Mouse (Mus musculus) hindbrain, embryonic 14.5 days (tissue): Measurements from ENCODE around the gene Edar. TPM values are rescaled to one million over a fixed set of nuclear protein-coding genes. Genes with fewer than 3 reads are reported as not detected.
A peak's percentile ranks its signal among the peaks of the same experiment; 100 is the strongest.

Experiments used
- ATAC-seq: fragments of 200-750 bp; cut with Nextera tagmentation; 2 replicates; pipeline ENCODE4 v1.8.0; 2017; ENCODE audit warnings: moderate number of reproducible peaks, mild to moderate bottlenecking, moderate TSS enrichment, moderate library complexity; ENCODE audit not compliant: low FRiP score
- DNase-seq: peaks from one replicate; pipeline ENCODE4 v3.0.0-alpha.2; 2015; ENCODE audit warnings: low spot score
- H3K27ac ChIP-seq: fragments of 300-500 bp; sonication (generic); 2 replicates; pipeline ENCODE4 v1.5.1; 2014; ENCODE audit warnings: mild to moderate bottlenecking, moderate library complexity
- H3K27me3 ChIP-seq: fragments of 300-500 bp; sonication (generic); 2 replicates; pipeline ENCODE4 v1.6.1; 2014; ENCODE audit warnings: mild to moderate bottlenecking, low read length, mixed read lengths; ENCODE audit not compliant: control insufficient read depth, insufficient read depth
- H3K36me3 ChIP-seq: fragments of 300-500 bp; sonication (generic); replicated peaks from 2 replicates; pipeline ENCODE4 v1.6.1; 2014; ENCODE audit not compliant: control insufficient read depth, insufficient read depth
- H3K4me1 ChIP-seq: fragments of 300-500 bp; sonication (generic); replicated peaks from 2 replicates; pipeline ENCODE4 v1.6.1; 2014; ENCODE audit warnings: antibody characterized with exemption, low read length, mixed read lengths; ENCODE audit not compliant: control insufficient read depth, insufficient read depth
- H3K4me2 ChIP-seq: fragments of 300-500 bp; sonication (generic); replicated peaks from 2 replicates; pipeline ENCODE4 v1.6.1; 2014; ENCODE audit warnings: mild to moderate bottlenecking, moderate library complexity
- H3K4me3 ChIP-seq: fragments of 300-500 bp; sonication (generic); replicated peaks from 2 replicates; pipeline ENCODE4 v1.5.1; 2014; ENCODE audit warnings: mild to moderate bottlenecking, low read length
- H3K9ac ChIP-seq: fragments of 300-500 bp; sonication (generic); 2 replicates; pipeline ENCODE4 v1.6.1; 2014
- H3K9me3 ChIP-seq: fragments of 300-500 bp; sonication (generic); 2 replicates; pipeline ENCODE4 v1.6.1; 2016; ENCODE audit warnings: low read length; ENCODE audit not compliant: control insufficient read depth
- WGBS: fragments of 180-500 bp; shearing (Covaris S2); extraction: QIAGEN DNeasy Blood & Tissue Kit; methylation state at CpG from one replicate; pipeline ENCODE4 v1.1.7; 2014; 5-methylcytosine and 5-hydroxymethylcytosine counted together
- polyA plus RNA-seq: library from polyadenylated mRNA; unstranded; fragments of >200 nt; fragmentation: Nextera tagmentation; extraction: Ambion mirVana; gene quantifications from 2 replicates; pipeline ENCODE4 v1.2.1, GENCODE M21; 2014

Gene Edar
- polyA plus RNA-seq, 1 experiment from 2014 or later, result 0.24 TPM

- no peak for DNase-seq
- Histone ChIP-seq H3K36me3 (no peaks in the 10 kb centered on the region), H3K4me2 (peak overlapping the region; percentile 34), H3K9me3 (no peaks in the 10 kb centered on the region), H3K27me3 (no peaks in the 10 kb centered on the region), H3K9ac (no peak overlapping the region), H3K4me1 (peaks cover 12% of the 10 kb centered on the region; the same call in 1 of the 2 replicates), H3K27ac (no peak overlapping the region), H3K4me3 (no peak overlapping the region)
- WGBS, result 41% methylated on average over 10 of the region's 10 CpGs
- ATAC-seq, result peak; percentile 40; the same call in 1 of the 2 replicates
Measured at GRCm38 (mm10) chr10:58652418-58653394, 22.7 kb downstream of the Edar start.

GRCm38 (mm10) chr10:58652045-58652417 is 23.4 kb downstream of the Edar start:
- no peak overlapping the region for H3K27ac ChIP-seq
- no peaks in the 10 kb centered on the region for H3K36me3 ChIP-seq
- H3K4me2 ChIP-seq, result peak overlapping the region; percentile 34
- H3K27me3 ChIP-seq, result no peaks in the 10 kb centered on the region
- no peak overlapping the region for H3K9ac ChIP-seq
- WGBS, result 5% methylated on average over 9 of the region's 9 CpGs
- peak; percentile 43 for ATAC-seq
- no peak for DNase-seq
- peaks cover 12% of the 10 kb centered on the region; the same call in 1 of the 2 replicates for H3K4me1 ChIP-seq
- no peaks in the 10 kb centered on the region for H3K9me3 ChIP-seq
- H3K4me3 ChIP-seq, result no peak overlapping the region

GRCm38 (mm10) chr10:58651270-58652042 is 24.0 kb downstream of the Edar start:
- WGBS, result 5% methylated on average over 22 of the region's 22 CpGs
- peaks cover 12% of the 10 kb centered on the region; the same call in 1 of the 2 replicates for H3K4me1 ChIP-seq
- no peaks in the 10 kb centered on the region for H3K27me3 ChIP-seq
- no peak overlapping the region for H3K27ac ChIP-seq
- ATAC-seq, result no peak
- peak overlapping the region; percentile 34 for H3K4me2 ChIP-seq
- H3K36me3 ChIP-seq, result no peaks in the 10 kb centered on the region
- H3K9ac ChIP-seq, result no peak overlapping the region
- H3K9me3 ChIP-seq, result no peaks in the 10 kb centered on the region
- no peak overlapping the region for H3K4me3 ChIP-seq
- DNase-seq, result no peak

DNA sequence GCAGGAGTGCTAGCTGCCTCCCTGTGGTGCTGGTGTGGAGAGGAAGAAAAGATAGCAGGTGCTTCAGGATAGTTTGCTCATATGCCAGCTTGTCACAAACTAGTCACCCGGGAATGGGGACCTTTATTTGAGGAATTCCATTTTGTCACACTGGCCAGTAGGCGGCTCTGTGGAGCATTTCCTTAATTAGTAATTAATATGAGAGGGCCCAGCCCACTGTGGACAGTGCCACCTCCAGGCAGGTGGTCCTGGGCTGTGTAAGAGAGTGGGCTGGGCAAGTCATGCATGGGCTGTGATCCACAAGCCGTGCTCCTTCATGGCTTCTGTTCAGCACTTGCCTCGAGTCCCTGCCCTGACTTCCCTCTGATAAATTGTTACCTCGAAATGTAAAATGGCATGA is 26.7 kb downstream of the Edar start:
- no peak overlapping the region for H3K27ac ChIP-seq
- H3K9ac ChIP-seq, result no peak overlapping the region

DNA sequence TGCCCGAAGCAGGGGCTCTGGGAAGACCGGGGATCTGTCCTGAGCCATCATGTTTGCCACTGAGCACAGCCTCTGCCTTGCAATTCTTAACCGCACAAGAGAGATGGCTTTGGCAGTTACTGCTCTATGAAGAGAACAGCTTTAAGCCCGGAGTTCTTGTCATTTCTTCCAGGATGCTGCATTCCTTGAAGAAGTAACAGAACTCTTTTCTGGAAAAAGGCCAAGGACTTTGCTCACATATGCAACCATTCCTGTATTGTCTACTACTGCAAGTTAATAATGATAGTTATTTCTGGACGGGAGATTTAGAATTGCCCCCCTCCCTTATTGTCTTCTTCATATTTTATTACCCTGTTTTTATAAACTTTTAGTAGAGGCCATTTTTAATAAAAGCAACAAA is 30.8 kb downstream of the Edar start:
- Histone ChIP-seq H3K9me3 (no peaks in the 10 kb centered on the region), H3K27me3 (no peaks in the 10 kb centered on the region), H3K27ac (no peak overlapping the region), H3K9ac (no peak overlapping the region), H3K36me3 (no peaks in the 10 kb centered on the region), H3K4me1 (no peaks in the 10 kb centered on the region), H3K4me2 (no peak overlapping the region), H3K4me3 (no peak overlapping the region)
- no peak for DNase-seq
- WGBS, result 83% methylated on average over 5 of the region's 5 CpGs
- ATAC-seq, result no peak

More for the DNA sequence above, 26.7 kb downstream of the Edar start:
- no peaks in the 10 kb centered on the region for H3K36me3 ChIP-seq
- H3K9me3 ChIP-seq, result no peaks in the 10 kb centered on the region
- WGBS, result 66% methylated on average over 5 of the region's 5 CpGs
- DNase-seq, result no peak
- peaks cover 12% of the 10 kb centered on the region; the same call in 1 of the 2 replicates for H3K4me1 ChIP-seq
- H3K4me3 ChIP-seq, result no peak overlapping the region
- no peak for ATAC-seq
- no peaks in the 10 kb centered on the region for H3K27me3 ChIP-seq
- no peak overlapping the region for H3K4me2 ChIP-seq

GRCm38 (mm10) chr10:58644194-58644593 is 31.3 kb downstream of the Edar start:
- 74% methylated on average over 7 of the region's 7 CpGs for WGBS
- Histone ChIP-seq H3K9me3 (no peaks in the 10 kb centered on the region), H3K36me3 (no peaks in the 10 kb centered on the region), H3K4me1 (no peaks in the 10 kb centered on the region), H3K4me2 (no peak overlapping the region), H3K4me3 (no peak overlapping the region), H3K27ac (no peak overlapping the region), H3K27me3 (no peaks in the 10 kb centered on the region), H3K9ac (no peak overlapping the region)
- ATAC-seq (no peak), DNase-seq (no peak)

DNA sequence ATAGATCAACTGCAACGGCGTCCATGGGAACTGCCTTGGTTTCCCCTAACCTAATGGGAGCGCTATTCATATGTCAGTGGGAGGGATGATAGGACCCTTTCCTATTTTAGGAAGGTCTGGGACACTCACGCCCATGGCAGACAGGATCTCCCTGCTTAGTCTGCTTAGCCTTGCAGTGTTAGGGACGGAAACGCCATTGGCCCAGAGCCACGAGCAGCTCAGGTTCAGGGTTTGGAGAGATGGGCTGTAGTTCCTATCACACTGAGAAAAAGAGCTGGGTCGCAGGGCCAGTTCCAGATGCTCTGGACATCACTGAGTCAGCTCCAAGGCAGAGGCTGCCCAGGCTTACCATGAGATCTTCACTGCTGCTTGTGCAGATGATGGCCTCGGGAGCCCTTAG is 32.5 kb downstream of the Edar start:
- Histone ChIP-seq H3K4me2 (no peak overlapping the region), H3K27me3 (no peaks in the 10 kb centered on the region), H3K36me3 (no peaks in the 10 kb centered on the region), H3K4me3 (no peak overlapping the region), H3K9me3 (no peaks in the 10 kb centered on the region), H3K9ac (no peak overlapping the region), H3K27ac (no peak overlapping the region), H3K4me1 (no peaks in the 10 kb centered on the region)
- ATAC-seq, result no peak
- DNase-seq, result no peak
- 86% methylated on average over 9 of the region's 9 CpGs for WGBS

GRCm38 (mm10) chr10:58641631-58642030 is 33.8 kb downstream of the Edar start:
- Histone ChIP-seq H3K27me3 (no peaks in the 10 kb centered on the region), H3K4me3 (no peak overlapping the region), H3K4me1 (no peaks in the 10 kb centered on the region), H3K9ac (no peak overlapping the region), H3K36me3 (no peaks in the 10 kb centered on the region), H3K27ac (no peak overlapping the region), H3K4me2 (no peak overlapping the region), H3K9me3 (no peaks in the 10 kb centered on the region)
- 87% methylated on average over 10 of the region's 10 CpGs for WGBS
- DNase-seq (no peak), ATAC-seq (no peak)
